Mouse (Mus musculus): Measurements from ENCODE around the gene Smoc1. TPM values are rescaled to one million over a fixed set of nuclear protein-coding genes. Genes with fewer than 3 reads are reported as not detected.

The Smoc1 gene
- polyA plus RNA-seq, 1 experiment from 2014 or later, result 12.1 TPM

DNA sequence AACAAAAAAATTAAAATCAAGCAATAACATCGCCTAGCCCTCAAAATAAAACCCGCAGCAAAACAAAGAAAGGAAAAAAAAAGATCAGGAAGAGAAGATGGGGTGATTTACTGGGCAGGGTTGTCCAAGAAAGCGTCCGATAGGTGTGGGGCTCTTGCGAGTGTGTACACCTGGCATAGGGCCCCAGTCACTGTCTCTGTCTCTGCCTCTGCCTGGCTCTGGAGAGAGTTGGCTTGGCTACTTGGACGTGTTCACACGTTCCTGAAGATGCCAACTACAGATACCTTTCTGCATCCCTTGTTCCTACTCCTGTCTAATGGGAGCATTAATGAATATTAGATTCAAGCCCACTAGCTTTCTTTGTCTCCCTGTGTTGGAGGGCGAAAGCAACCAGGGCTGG, 140.0 kb downstream of the Smoc1 start:
- 81% methylated on average over 8 of the region's 8 CpGs for WGBS
- Histone ChIP-seq H3K36me3 (no peaks in the 10 kb centered on the region), H3K4me1 (no peaks in the 10 kb centered on the region), H3K4me3 (no peak overlapping the region), H3K4me2 (replicated peaks) (no peak overlapping the region), H3K27ac (replicated peaks) (no peak overlapping the region), H3K9me3 (no peaks in the 10 kb centered on the region), H3K9ac (replicated peaks) (no peak overlapping the region), H3K27me3 (no peaks in the 10 kb centered on the region)
- no peak for ATAC-seq (replicated peaks)

DNA sequence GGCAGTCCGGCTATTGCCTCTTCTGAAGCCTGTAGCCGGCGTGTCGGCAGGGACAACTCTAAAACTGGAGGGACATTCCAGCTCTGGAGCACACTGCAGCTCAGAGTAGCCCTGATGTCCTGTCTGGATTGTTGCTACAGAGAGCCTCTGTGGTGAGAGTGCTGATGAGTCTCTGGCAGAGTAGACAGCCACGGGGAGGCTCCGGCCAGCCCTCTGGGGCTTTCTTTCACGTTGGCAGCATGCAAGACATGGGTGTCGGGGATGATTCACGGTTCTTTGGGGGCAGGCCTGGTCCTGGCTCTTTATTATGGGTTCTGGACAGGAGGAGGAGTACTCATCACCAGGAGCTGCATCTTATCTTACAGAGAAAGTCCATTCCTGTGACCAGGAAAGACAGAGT, 140.5 kb downstream of the Smoc1 start:
- Histone ChIP-seq H3K4me3 (no peak overlapping the region), H3K36me3 (no peaks in the 10 kb centered on the region), H3K27me3 (no peaks in the 10 kb centered on the region), H3K4me2 (replicated peaks) (no peak overlapping the region), H3K27ac (replicated peaks) (no peak overlapping the region), H3K9ac (replicated peaks) (no peak overlapping the region), H3K9me3 (no peaks in the 10 kb centered on the region), H3K4me1 (no peaks in the 10 kb centered on the region)
- WGBS, result 92% methylated on average over 9 of the region's 9 CpGs
- ATAC-seq (replicated peaks), result no peak

DNA sequence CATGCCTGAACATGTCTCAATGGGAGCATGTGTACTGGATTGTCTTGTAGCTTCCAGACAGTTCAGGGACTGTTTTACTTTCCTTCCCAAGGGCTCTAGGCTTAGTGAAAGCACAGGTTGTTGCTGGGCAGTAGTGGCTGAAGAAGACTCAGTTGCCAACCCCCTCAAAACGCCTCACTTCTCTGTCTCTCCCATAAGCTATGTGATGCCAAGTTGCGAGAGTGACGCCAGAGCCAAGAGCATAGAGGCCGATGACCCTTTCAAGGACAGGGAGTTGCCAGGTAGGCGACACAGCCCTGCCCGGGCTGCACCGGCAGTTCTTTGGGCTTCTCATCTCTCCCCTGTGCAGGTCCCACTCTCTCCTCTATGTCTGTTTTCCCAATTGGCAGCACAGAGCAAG, 141.4 kb downstream of the Smoc1 start:
- Histone ChIP-seq H3K9ac (replicated peaks) (no peak overlapping the region), H3K4me2 (replicated peaks) (no peak overlapping the region), H3K9me3 (no peaks in the 10 kb centered on the region), H3K4me1 (no peaks in the 10 kb centered on the region), H3K36me3 (no peaks in the 10 kb centered on the region), H3K4me3 (no peak overlapping the region), H3K27me3 (no peaks in the 10 kb centered on the region), H3K27ac (replicated peaks) (no peak overlapping the region)
- no peak for ATAC-seq (replicated peaks)
- WGBS, result 94% methylated on average over 7 of the region's 7 CpGs

GRCm38 (mm10) chr12:81168494-81168893, 141.9 kb downstream of the Smoc1 start:
- Histone ChIP-seq H3K4me1 (no peaks in the 10 kb centered on the region), H3K4me2 (replicated peaks) (no peak overlapping the region), H3K9ac (replicated peaks) (no peak overlapping the region), H3K27ac (replicated peaks) (no peak overlapping the region), H3K36me3 (no peaks in the 10 kb centered on the region), H3K27me3 (no peaks in the 10 kb centered on the region), H3K9me3 (no peaks in the 10 kb centered on the region), H3K4me3 (no peak overlapping the region)
- WGBS, result 80% methylated on average over 2 of the region's 2 CpGs
- ATAC-seq (replicated peaks), result no peak

DNA sequence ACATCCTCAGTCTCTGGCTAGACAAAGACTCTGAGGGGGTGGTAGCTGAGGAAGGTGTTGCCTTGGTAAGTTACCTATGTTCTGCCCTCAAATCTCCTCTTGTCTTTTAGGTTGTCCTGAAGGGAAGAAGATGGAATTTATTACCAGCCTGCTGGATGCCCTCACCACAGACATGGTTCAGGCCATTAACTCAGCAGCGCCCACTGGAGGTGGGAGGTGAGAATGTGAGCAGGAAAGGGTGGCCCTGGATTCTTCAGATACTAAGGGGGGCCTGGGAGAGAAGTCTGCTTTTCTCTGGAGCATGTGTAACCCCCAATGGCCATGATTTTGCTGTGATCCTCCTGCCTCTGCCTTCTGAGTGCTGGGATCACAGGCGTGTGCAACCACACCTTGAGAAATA, 143.5 kb downstream of the Smoc1 start:
- Histone ChIP-seq H3K27ac (replicated peaks) (no peak overlapping the region), H3K4me1 (no peaks in the 10 kb centered on the region), H3K4me3 (no peak overlapping the region), H3K4me2 (replicated peaks) (no peak overlapping the region), H3K9ac (replicated peaks) (no peak overlapping the region), H3K9me3 (no peaks in the 10 kb centered on the region), H3K27me3 (no peaks in the 10 kb centered on the region), H3K36me3 (no peaks in the 10 kb centered on the region)
- WGBS, result 77% methylated on average over 2 of the region's 2 CpGs
- ATAC-seq (replicated peaks), result no peak

DNA sequence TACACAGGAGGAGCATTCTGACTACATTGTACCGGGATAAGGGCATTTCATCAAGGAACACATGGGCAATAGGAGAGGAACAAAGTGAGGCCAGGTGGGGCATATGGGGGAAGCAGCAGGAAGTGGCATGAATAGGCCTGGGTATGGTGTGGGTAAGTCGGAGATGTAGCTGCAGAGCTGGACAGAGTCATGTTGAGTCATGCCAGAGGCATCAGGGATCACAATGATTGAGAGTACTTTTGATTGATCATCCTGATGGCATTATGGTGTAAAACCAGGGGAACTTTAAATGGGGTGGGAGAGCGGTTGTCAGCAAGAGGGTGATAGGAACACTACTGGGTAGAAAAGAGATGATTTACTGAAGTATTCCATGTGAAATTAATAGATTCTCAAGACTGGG, 146.4 kb downstream of the Smoc1 start:
- Histone ChIP-seq H3K9ac (replicated peaks) (no peak overlapping the region), H3K4me2 (replicated peaks) (no peak overlapping the region), H3K27me3 (no peaks in the 10 kb centered on the region), H3K36me3 (no peaks in the 10 kb centered on the region), H3K4me3 (no peak overlapping the region), H3K4me1 (no peaks in the 10 kb centered on the region), H3K27ac (replicated peaks) (no peak overlapping the region), H3K9me3 (no peaks in the 10 kb centered on the region)
- WGBS, result 90% methylated on average over 3 of the region's 3 CpGs
- ATAC-seq (replicated peaks), result no peak

DNA sequence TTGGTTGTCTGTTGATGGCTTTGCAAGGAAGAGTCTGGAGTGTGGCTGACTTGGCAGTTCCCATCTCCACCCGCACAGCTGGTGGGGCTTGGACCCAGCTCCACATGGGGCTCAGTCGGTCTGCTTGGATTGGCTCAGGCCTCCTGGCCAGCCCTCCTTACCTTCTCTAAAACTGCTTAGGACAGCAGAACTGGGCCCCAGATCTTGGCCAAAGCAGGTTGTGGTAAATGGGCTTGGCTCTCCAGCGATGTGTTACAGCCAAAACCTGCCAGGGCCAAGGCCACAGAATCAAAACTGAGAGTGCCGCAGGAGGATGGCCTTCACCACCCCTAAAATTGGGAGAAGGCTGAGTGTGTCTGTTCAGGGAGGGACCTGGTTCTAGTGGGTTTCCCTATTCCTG, 147.3 kb downstream of the Smoc1 start:
- no peaks in the 10 kb centered on the region for H3K27me3 ChIP-seq
- WGBS, result 91% methylated on average over 4 of the region's 4 CpGs
- H3K4me1 ChIP-seq, result no peaks in the 10 kb centered on the region
- no peaks in the 10 kb centered on the region for H3K36me3 ChIP-seq
- H3K9me3 ChIP-seq, result no peaks in the 10 kb centered on the region
- H3K9ac ChIP-seq (replicated peaks), result no peak overlapping the region
- H3K27ac ChIP-seq (replicated peaks), result no peak overlapping the region
- no peak overlapping the region for H3K4me3 ChIP-seq
- ATAC-seq (replicated peaks), result no peak
- H3K4me2 ChIP-seq (replicated peaks), result no peak overlapping the region

GRCm38 (mm10) chr12:81175252-81175651, 148.6 kb downstream of the Smoc1 start:
- Histone ChIP-seq H3K27me3 (no peaks in the 10 kb centered on the region), H3K4me3 (no peak overlapping the region), H3K4me1 (no peaks in the 10 kb centered on the region), H3K27ac (replicated peaks) (no peak overlapping the region), H3K9me3 (no peaks in the 10 kb centered on the region), H3K9ac (replicated peaks) (no peak overlapping the region), H3K36me3 (no peaks in the 10 kb centered on the region), H3K4me2 (replicated peaks) (no peak overlapping the region)
- 67% methylated on average over 9 of the region's 9 CpGs for WGBS
- ATAC-seq (replicated peaks), result no peak

GRCm38 (mm10) chr12:81182073-81182472, 155.5 kb downstream of the Smoc1 start:
- no peak overlapping the region for H3K9ac ChIP-seq (replicated peaks)
- H3K9me3 ChIP-seq, result no peaks in the 10 kb centered on the region
- no peaks in the 10 kb centered on the region for H3K4me1 ChIP-seq
- H3K27me3 ChIP-seq, result no peaks in the 10 kb centered on the region
- WGBS, result 65% methylated on average over 3 of the region's 3 CpGs
- no peaks in the 10 kb centered on the region for H3K36me3 ChIP-seq
- H3K4me3 ChIP-seq, result no peak overlapping the region
- no peak for ATAC-seq (replicated peaks)
- H3K4me2 ChIP-seq (replicated peaks), result no peak overlapping the region
- H3K27ac ChIP-seq (replicated peaks), result no peak overlapping the region

- no peak overlapping the region for H3K4me2 ChIP-seq (replicated peaks)
- no peak for ATAC-seq (replicated peaks)
- H3K4me3 ChIP-seq, result no peak overlapping the region
- WGBS, result 92% methylated on average over 2 of the region's 2 CpGs
- no peaks in the 10 kb centered on the region for H3K27me3 ChIP-seq
- no peak overlapping the region for H3K9ac ChIP-seq (replicated peaks)
- H3K27ac ChIP-seq (replicated peaks), result no peak overlapping the region
- H3K4me1 ChIP-seq, result no peaks in the 10 kb centered on the region
- no peaks in the 10 kb centered on the region for H3K36me3 ChIP-seq
- no peaks in the 10 kb centered on the region for H3K9me3 ChIP-seq
These were observed 158.4 kb downstream of the Smoc1 start for GRCm38 (mm10) chr12:81184967-81185366.

GRCm38 (mm10) chr12:81186081-81186480, 159.5 kb downstream of the Smoc1 start:
- 96% methylated on average over 4 of the region's 4 CpGs for WGBS
- Histone ChIP-seq H3K4me2 (replicated peaks) (no peak overlapping the region), H3K9ac (replicated peaks) (no peak overlapping the region), H3K4me1 (no peaks in the 10 kb centered on the region), H3K36me3 (no peaks in the 10 kb centered on the region), H3K9me3 (no peaks in the 10 kb centered on the region), H3K27me3 (no peaks in the 10 kb centered on the region), H3K27ac (replicated peaks) (no peak overlapping the region), H3K4me3 (no peak overlapping the region)
- no peak for ATAC-seq (replicated peaks)

- Histone ChIP-seq H3K4me2 (replicated peaks) (no peak overlapping the region), H3K4me1 (no peaks in the 10 kb centered on the region), H3K4me3 (no peak overlapping the region), H3K27ac (replicated peaks) (no peak overlapping the region), H3K9me3 (no peaks in the 10 kb centered on the region), H3K27me3 (no peaks in the 10 kb centered on the region), H3K36me3 (no peaks in the 10 kb centered on the region), H3K9ac (replicated peaks) (no peak overlapping the region)
- ATAC-seq (replicated peaks), result no peak
- WGBS, result 86% methylated on average over 3 of the region's 3 CpGs
These were observed 160.1 kb downstream of the Smoc1 start for GRCm38 (mm10) chr12:81186668-81187067.

DNA sequence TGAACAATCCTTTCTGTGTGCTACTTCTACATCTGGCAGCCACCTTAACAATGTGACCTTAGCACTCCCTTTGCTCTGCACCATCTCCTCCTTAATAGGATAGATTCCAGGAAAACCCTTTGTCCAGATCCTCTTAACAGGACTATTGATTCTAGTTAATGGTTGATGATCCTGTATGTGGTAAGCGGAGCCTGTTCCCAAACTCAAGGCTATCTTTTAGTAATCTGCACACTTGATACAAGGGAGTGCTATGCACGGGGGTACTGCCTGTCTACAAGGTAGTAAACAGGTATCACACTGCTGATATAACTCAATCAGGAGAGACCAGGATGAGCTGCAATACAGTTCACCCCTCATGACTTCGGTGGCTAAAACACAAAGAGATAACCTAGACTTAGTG, 161.8 kb downstream of the Smoc1 start:
- Histone ChIP-seq H3K9ac (replicated peaks) (no peak overlapping the region), H3K36me3 (no peaks in the 10 kb centered on the region), H3K27ac (replicated peaks) (no peak overlapping the region), H3K4me2 (replicated peaks) (no peak overlapping the region), H3K27me3 (no peaks in the 10 kb centered on the region), H3K4me1 (no peaks in the 10 kb centered on the region), H3K9me3 (no peaks in the 10 kb centered on the region), H3K4me3 (no peak overlapping the region)
- ATAC-seq (replicated peaks), result no peak
- WGBS, result 84% methylated on average over 3 of the region's 3 CpGs
